Mouse (Mus musculus): ENCODE measurements around the gene Dhdds.
A peak's percentile ranks its signal among the peaks of the same experiment; 100 is the strongest.

The Dhdds gene

GRCm38 (mm10) chr4:133958884-133959283, 41.8 kb downstream of the Dhdds start:
- no peak for DNase-seq (ENCODE audit: extremely low spot score, low spot score)

GRCm38 (mm10) chr4:133956358-133956757, 44.4 kb downstream of the Dhdds start:
- no peak for DNase-seq (ENCODE audit: extremely low spot score, low spot score)

- no peak for DNase-seq (ENCODE audit: extremely low spot score, low spot score)
Measured at GRCm38 (mm10) chr4:133946736-133947135, 54.0 kb downstream of the Dhdds start.

- DNase-seq (ENCODE audit: extremely low spot score, low spot score): no peak
Measured at GRCm38 (mm10) chr4:133943791-133944190, 56.9 kb downstream of the Dhdds start.

GRCm38 (mm10) chr4:133942679-133943078, 58.0 kb downstream of the Dhdds start:
- no peak for DNase-seq (ENCODE audit: extremely low spot score, low spot score)

- DNase-seq (ENCODE audit: extremely low spot score, low spot score): no peak
Measured at GRCm38 (mm10) chr4:133941576-133941975, 59.1 kb downstream of the Dhdds start.

GRCm38 (mm10) chr4:133940386-133941260, 60.1 kb downstream of the Dhdds start:
- DNase-seq (ENCODE audit: extremely low spot score, low spot score): no peak

- no peak for DNase-seq (ENCODE audit: extremely low spot score, low spot score)
Measured at GRCm38 (mm10) chr4:133938077-133938476, 62.6 kb downstream of the Dhdds start.

- DNase-seq (ENCODE audit: extremely low spot score, low spot score): no peak
Measured at GRCm38 (mm10) chr4:133931785-133932184, 68.9 kb downstream of the Dhdds start.

- DNase-seq (ENCODE audit: extremely low spot score, low spot score): peak; percentile 47
Measured at GRCm38 (mm10) chr4:133931349-133931748, 69.4 kb downstream of the Dhdds start.

GRCm38 (mm10) chr4:133929278-133929670, 71.4 kb downstream of the Dhdds start:
- DNase-seq (ENCODE audit: extremely low spot score, low spot score): no peak

GRCm38 (mm10) chr4:133928576-133929277, 72.0 kb downstream of the Dhdds start:
- DNase-seq (ENCODE audit: extremely low spot score, low spot score): no peak

GRCm38 (mm10) chr4:133925204-133925603, 75.5 kb downstream of the Dhdds start:
- no peak for DNase-seq (ENCODE audit: extremely low spot score, low spot score)

- no peak for DNase-seq (ENCODE audit: extremely low spot score, low spot score)
Measured at GRCm38 (mm10) chr4:133923743-133924142, 77.0 kb downstream of the Dhdds start.
